Mouse (Mus musculus): ENCODE data around the gene Olfr221. TPM values are rescaled to one million over a fixed set of nuclear protein-coding genes. Genes with fewer than 3 reads are reported as not detected.
"Not testable (repeated sequence)": the region's sequence is repeated elsewhere in the genome, so short reads cannot be mapped to it uniquely, and the experiment has no call there.

Gene Olfr221
- not detected for total RNA-seq (2021)
- polyA plus RNA-seq (2012; rRNA removed): not detected in 2 replicates
- long read RNA-seq: 0 reads

GRCm38 (mm10) chr14:52042359-52042758 is at the start of gene Olfr221:
TSS of gene Olfr221 (minus strand) at chr14:52042459.
- DNase-seq: not testable (repeated sequence)

- DNase-seq: no peak
Measured at GRCm38 (mm10) chr14:52083083-52083482, 40.8 kb upstream of the Olfr221 start.

GRCm38 (mm10) chr14:52071599-52072137 is 29.4 kb upstream of the Olfr221 start:
- no peak for DNase-seq

- DNase-seq: no peak
Measured at GRCm38 (mm10) chr14:52066135-52066534, 23.9 kb upstream of the Olfr221 start.

GRCm38 (mm10) chr14:52061798-52062197 is 19.5 kb upstream of the Olfr221 start:
- DNase-seq: no peak

- no peak for DNase-seq
Measured at GRCm38 (mm10) chr14:52060800-52061199, 18.5 kb upstream of the Olfr221 start.

- DNase-seq: no peak
Measured at GRCm38 (mm10) chr14:52059982-52060381, 17.7 kb upstream of the Olfr221 start.

- not testable (repeated sequence) for DNase-seq
Measured at GRCm38 (mm10) chr14:52052720-52053119, 10.5 kb upstream of the Olfr221 start.

GRCm38 (mm10) chr14:52045966-52046565 is 3.8 kb upstream of the Olfr221 start:
- DNase-seq: no peak

GRCm38 (mm10) chr14:52044901-52045678 is 2.8 kb upstream of the Olfr221 start:
- no peak for DNase-seq

GRCm38 (mm10) chr14:52043446-52043845 is 1.2 kb upstream of the Olfr221 start:
- DNase-seq: no peak

GRCm38 (mm10) chr14:52039332-52039731 is 2.9 kb downstream of the Olfr221 start:
- no peak for DNase-seq

GRCm38 (mm10) chr14:52035926-52036325 is 6.3 kb downstream of the Olfr221 start:
- DNase-seq: no peak

GRCm38 (mm10) chr14:52026342-52026741 is 15.9 kb downstream of the Olfr221 start:
- DNase-seq: no peak

GRCm38 (mm10) chr14:52024133-52024532 is 18.1 kb downstream of the Olfr221 start:
- no peak for DNase-seq

GRCm38 (mm10) chr14:52022709-52023459 is 19.4 kb downstream of the Olfr221 start:
- DNase-seq: peak; percentile 93

GRCm38 (mm10) chr14:52022244-52022708 is 20.0 kb downstream of the Olfr221 start:
- no peak for DNase-seq

- no peak for DNase-seq
Measured at GRCm38 (mm10) chr14:52021568-52022212, 20.6 kb downstream of the Olfr221 start.

- DNase-seq: no peak
Measured at GRCm38 (mm10) chr14:52021138-52021529, 21.1 kb downstream of the Olfr221 start.

- DNase-seq: peak; percentile 89
Measured at GRCm38 (mm10) chr14:52020486-52021137, 21.6 kb downstream of the Olfr221 start, which contains the start of gene Zfp219. TSS of gene Zfp219 (minus strand) at chr14:52020733.

Measured in adrenal gland, adult 2 months (tissue).